Mouse (Mus musculus) forebrain, embryonic 10.5 days (tissue): ENCODE data around the gene Cdk20. TPM values are rescaled to one million over a fixed set of nuclear protein-coding genes. Genes with fewer than 3 reads are reported as not detected.

Source experiments
- DNase-seq: peaks from one replicate; pipeline ENCODE4 v3.0.0-alpha.2; 2017; ENCODE audit warnings: low spot score; ENCODE audit errors: extremely low spot score
- H3K27ac ChIP-seq: fragments of 300-500 bp; sonication (generic); 2 replicates; pipeline ENCODE4 v1.5.1; 2016; ENCODE audit warnings: mild to moderate bottlenecking
- H3K27me3 ChIP-seq: fragments of 300-500 bp; sonication (generic); 2 replicates; pipeline ENCODE4 v1.6.1; 2016; ENCODE audit warnings: mild to moderate bottlenecking; ENCODE audit not compliant: poor library complexity, severe bottlenecking
- H3K36me3 ChIP-seq: fragments of 300-500 bp; sonication (generic); replicated peaks from 2 replicates; pipeline ENCODE4 v1.6.1; 2016; ENCODE audit warnings: mild to moderate bottlenecking, moderate library complexity
- H3K4me1 ChIP-seq: fragments of 300-500 bp; sonication (generic); 2 replicates; pipeline ENCODE4 v1.6.1; 2016
- H3K4me3 ChIP-seq: fragments of 300-500 bp; sonication (generic); 2 replicates; pipeline ENCODE4 v1.5.1; 2016; ENCODE audit warnings: mild to moderate bottlenecking, moderate library complexity
- H3K9me3 ChIP-seq: fragments of 300-500 bp; sonication (generic); 2 replicates; pipeline ENCODE4 v1.6.1; 2016; ENCODE audit warnings: mild to moderate bottlenecking, moderate library complexity
- WGBS: fragments of 180-500 bp; shearing (Covaris S2); methylation state at CpG from one replicate; pipeline ENCODE4 v1.1.7; 2016; 5-methylcytosine and 5-hydroxymethylcytosine counted together
- polyA plus RNA-seq: library from polyadenylated mRNA; unstranded; fragments of >200 nt; fragmentation: Nextera tagmentation; extraction: Ambion mirVana; gene quantifications from 2 replicates; pipeline ENCODE4 v1.2.1, GENCODE M21; 2016

The Cdk20 gene
- polyA plus RNA-seq, 1 experiment from 2014 or later = 10.2 TPM

GRCm38 (mm10) chr13:64462581-64462980 is 30.5 kb downstream of the Cdk20 start:
- no peaks in the 10 kb centered on the region for H3K36me3 ChIP-seq
- H3K27ac ChIP-seq = no peak overlapping the region
- no peaks in the 10 kb centered on the region for H3K27me3 ChIP-seq
- H3K9me3 ChIP-seq = 0 out of 2 replicates have a peak, but pooled peaks cover 4% of the 10 kb centered on the region
- WGBS = 94% methylated on average over 2 of the region's 2 CpGs
- no peaks in the 10 kb centered on the region for H3K4me1 ChIP-seq
- DNase-seq = no peak
- H3K4me3 ChIP-seq = no peak overlapping the region

GRCm38 (mm10) chr13:64465166-64465565 is 33.1 kb downstream of the Cdk20 start:
- WGBS = 75% methylated on average over 9 of the region's 9 CpGs
- no peak overlapping the region for H3K4me3 ChIP-seq
- no peaks in the 10 kb centered on the region for H3K36me3 ChIP-seq
- no peaks in the 10 kb centered on the region for H3K4me1 ChIP-seq
- no peak overlapping the region for H3K27ac ChIP-seq
- DNase-seq = no peak
- H3K9me3 ChIP-seq = 0 out of 2 replicates have a peak, but pooled peaks cover 4% of the 10 kb centered on the region
- no peaks in the 10 kb centered on the region for H3K27me3 ChIP-seq

- Histone ChIP-seq H3K4me3 (no peak overlapping the region), H3K9me3 (no peaks in the 10 kb centered on the region), H3K27ac (no peak overlapping the region), H3K4me1 (no peaks in the 10 kb centered on the region), H3K27me3 (no peaks in the 10 kb centered on the region), H3K36me3 (no peaks in the 10 kb centered on the region)
- DNase-seq = no peak
- 88% methylated on average over 6 of the region's 6 CpGs for WGBS
Measured at GRCm38 (mm10) chr13:64467886-64468285, 35.8 kb downstream of the Cdk20 start.

- no peaks in the 10 kb centered on the region for H3K9me3 ChIP-seq
- H3K27me3 ChIP-seq = no peaks in the 10 kb centered on the region
- H3K4me1 ChIP-seq = no peaks in the 10 kb centered on the region
- no peak overlapping the region for H3K27ac ChIP-seq
- no peak overlapping the region for H3K4me3 ChIP-seq
- WGBS = 82% methylated on average over 4 of the region's 4 CpGs
- H3K36me3 ChIP-seq = no peaks in the 10 kb centered on the region
- no peak for DNase-seq
Measured at GRCm38 (mm10) chr13:64477968-64478367, 45.9 kb downstream of the Cdk20 start.

GRCm38 (mm10) chr13:64479960-64480359 is 47.8 kb downstream of the Cdk20 start:
- WGBS = 91% methylated on average over 3 of the region's 3 CpGs
- no peak overlapping the region for H3K4me3 ChIP-seq
- H3K27ac ChIP-seq = no peak overlapping the region
- no peaks in the 10 kb centered on the region for H3K36me3 ChIP-seq
- DNase-seq = no peak
- no peaks in the 10 kb centered on the region for H3K27me3 ChIP-seq
- H3K9me3 ChIP-seq = no peaks in the 10 kb centered on the region
- H3K4me1 ChIP-seq = no peaks in the 10 kb centered on the region

- Histone ChIP-seq H3K4me1 (no peaks in the 10 kb centered on the region), H3K36me3 (no peaks in the 10 kb centered on the region), H3K4me3 (no peak overlapping the region), H3K27me3 (no peaks in the 10 kb centered on the region), H3K27ac (no peak overlapping the region), H3K9me3 (no peaks in the 10 kb centered on the region)
- 87% methylated on average over 6 of the region's 6 CpGs for WGBS
- DNase-seq = no peak
Measured at GRCm38 (mm10) chr13:64489886-64490285, 57.8 kb downstream of the Cdk20 start.

Other genes starting within 250 kb of the Cdk20 start
- gene Cdc14b, start 157.0 kb upstream of the Cdk20 start, polyA plus RNA-seq = 18.8 TPM in 2 replicates
- gene Aaed1, start 119.6 kb upstream of the Cdk20 start, polyA plus RNA-seq = 26.3 and 27.2 TPM in 2 replicates
- 135 and 141 TPM in 2 replicates for gene Ctsl, start 61.4 kb upstream of the Cdk20 start, polyA plus RNA-seq
- not detected in 2 replicates for gene Fam240b, start 65.5 kb downstream of the Cdk20 start, polyA plus RNA-seq